Mouse (Mus musculus): ENCODE results near the gene Arf6.
"Not testable (repeated sequence)": the region's sequence is repeated elsewhere in the genome, so short reads cannot be mapped to it uniquely, and the experiment has no call there.

Gene Arf6

GRCm38 (mm10) chr12:69373850-69374766 lies 2.2 kb downstream of the Arf6 start:
- peak in 1 of 2 experiments; percentile 41 for DNase-seq

- DNase-seq, result no peak
These were observed 4.2 kb downstream of the Arf6 start for GRCm38 (mm10) chr12:69376132-69376531.

- no peak for DNase-seq
These were observed 5.2 kb downstream of the Arf6 start for GRCm38 (mm10) chr12:69377188-69377587.

GRCm38 (mm10) chr12:69377636-69378035 lies 5.7 kb downstream of the Arf6 start:
- DNase-seq, result not testable (repeated sequence)

GRCm38 (mm10) chr12:69378558-69379454 lies 6.9 kb downstream of the Arf6 start:
- no peak for DNase-seq

GRCm38 (mm10) chr12:69382880-69383279 lies 10.9 kb downstream of the Arf6 start:
- no peak for DNase-seq

GRCm38 (mm10) chr12:69384606-69385005 lies 12.7 kb downstream of the Arf6 start:
- no peak for DNase-seq

- no peak for DNase-seq
These were observed 13.8 kb downstream of the Arf6 start for GRCm38 (mm10) chr12:69385542-69386280.

GRCm38 (mm10) chr12:69386281-69386732 lies 14.4 kb downstream of the Arf6 start:
- DNase-seq, result not testable (repeated sequence)

GRCm38 (mm10) chr12:69388321-69388869 lies 16.4 kb downstream of the Arf6 start:
- DNase-seq, result no peak

- no peak for DNase-seq
These were observed 17.5 kb downstream of the Arf6 start for GRCm38 (mm10) chr12:69389273-69389938.

GRCm38 (mm10) chr12:69390000-69390698 lies 18.2 kb downstream of the Arf6 start:
- no peak for DNase-seq

GRCm38 (mm10) chr12:69393076-69393475 lies 21.1 kb downstream of the Arf6 start:
- DNase-seq, result no peak

- DNase-seq, result no peak
These were observed 22.5 kb downstream of the Arf6 start for GRCm38 (mm10) chr12:69394456-69394855.

- DNase-seq, result no peak
These were observed 28.4 kb downstream of the Arf6 start for GRCm38 (mm10) chr12:69400367-69400766.

- DNase-seq, result no peak
These were observed 28.9 kb downstream of the Arf6 start for GRCm38 (mm10) chr12:69400871-69401286.

GRCm38 (mm10) chr12:69402100-69402499 lies 30.1 kb downstream of the Arf6 start:
- DNase-seq, result no peak

- DNase-seq, result no peak
These were observed 30.7 kb downstream of the Arf6 start for GRCm38 (mm10) chr12:69402594-69403167.

- DNase-seq, result no peak
These were observed 38.8 kb downstream of the Arf6 start for GRCm38 (mm10) chr12:69410767-69411166.

GRCm38 (mm10) chr12:69411936-69412335 lies 40.0 kb downstream of the Arf6 start:
- DNase-seq, result no peak

GRCm38 (mm10) chr12:69413303-69413702 lies 41.4 kb downstream of the Arf6 start:
- no peak for DNase-seq

Measured in kidney, postnatal 25 days (tissue).